Mouse (Mus musculus) embryonic facial prominence, embryonic 14.5 days (tissue): Measurements from ENCODE around the gene Sclt1. TPM values are rescaled to one million over a fixed set of nuclear protein-coding genes. Genes with fewer than 3 reads are reported as not detected.

Source experiments
- ATAC-seq: fragments of 200-750 bp; cut with Nextera tagmentation; 2 replicates; pipeline ENCODE4 v1.8.0; 2017; ENCODE audit warnings: low read depth, moderate number of reproducible peaks, moderate TSS enrichment
- DNase-seq: peaks from one replicate; pipeline ENCODE4 v3.0.0-alpha.2; 2015; ENCODE audit warnings: low spot score
- H3K27ac ChIP-seq: fragments of 300-500 bp; sonication (generic); replicated peaks from 2 replicates; pipeline ENCODE4 v1.5.1; 2014; ENCODE audit warnings: low read depth, mild to moderate bottlenecking, low read length, moderate library complexity
- H3K27me3 ChIP-seq: fragments of 300-500 bp; sonication (generic); replicated peaks from 2 replicates; pipeline ENCODE4 v1.6.1; 2014; ENCODE audit warnings: low read length; ENCODE audit not compliant: control insufficient read depth, insufficient read depth
- H3K36me3 ChIP-seq: fragments of 300-500 bp; sonication (generic); 2 replicates; pipeline ENCODE4 v1.6.1; 2014; ENCODE audit warnings: low read length, mixed read lengths; ENCODE audit not compliant: control insufficient read depth, insufficient read depth
- H3K4me1 ChIP-seq: fragments of 300-500 bp; sonication (generic); 2 replicates; pipeline ENCODE4 v1.6.1; 2014; ENCODE audit warnings: antibody characterized with exemption, low read length; ENCODE audit not compliant: control insufficient read depth, insufficient read depth
- H3K4me2 ChIP-seq: fragments of 300-500 bp; sonication (generic); 2 replicates; pipeline ENCODE4 v1.6.1; 2014; ENCODE audit warnings: low read depth, mild to moderate bottlenecking, low read length, moderate library complexity, mixed read lengths
- H3K4me3 ChIP-seq: fragments of 300-500 bp; sonication (generic); 2 replicates; pipeline ENCODE4 v1.5.1; 2014; ENCODE audit warnings: low read depth, mild to moderate bottlenecking, low read length
- H3K9ac ChIP-seq: fragments of 300-500 bp; sonication (generic); 2 replicates; pipeline ENCODE4 v1.6.1; 2014; ENCODE audit warnings: low read depth, mild to moderate bottlenecking, low read length, moderate library complexity, mixed read lengths
- H3K9me3 ChIP-seq: fragments of 300-500 bp; sonication (generic); 2 replicates; pipeline ENCODE4 v1.6.1; 2016; ENCODE audit warnings: low read length; ENCODE audit not compliant: control insufficient read depth
- WGBS: fragments of 180-500 bp; shearing (Covaris S2); extraction: QIAGEN DNeasy Blood & Tissue Kit; methylation state at CpG from one replicate; pipeline ENCODE4 v1.1.7; 2014; 5-methylcytosine and 5-hydroxymethylcytosine counted together
- polyA plus RNA-seq: library from polyadenylated mRNA; unstranded; fragments of >200 nt; fragmentation: Nextera tagmentation; extraction: Ambion mirVana; gene quantifications from 2 replicates; pipeline ENCODE4 v1.2.1, GENCODE M21; 2014

Gene Sclt1
- polyA plus RNA-seq, 1 experiment from 2014 or later: 17.5 TPM

DNA sequence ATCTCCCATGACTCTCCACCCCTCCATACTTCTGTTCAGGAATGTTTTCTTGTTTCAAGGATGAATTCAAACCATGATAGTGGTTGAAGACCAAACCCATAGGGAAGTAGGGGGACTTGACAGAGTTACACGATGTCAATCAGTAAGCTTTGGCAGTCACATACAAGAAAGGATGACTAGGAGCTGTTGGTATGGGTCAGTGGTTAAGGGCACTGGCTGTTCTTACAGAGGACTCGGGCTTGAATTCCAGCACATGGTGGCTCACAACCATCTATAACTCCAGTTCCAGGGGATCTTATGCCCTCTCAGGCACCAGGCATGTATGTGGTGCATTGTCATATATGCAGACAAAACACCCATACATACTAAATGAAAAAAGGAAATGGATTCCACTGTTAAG lies 165.1 kb downstream of the Sclt1 start:
- ATAC-seq: no peak
- DNase-seq: no peak
- no peaks in the 10 kb centered on the region for H3K36me3 ChIP-seq
- no peak overlapping the region for H3K27ac ChIP-seq
- no peaks in the 10 kb centered on the region for H3K27me3 ChIP-seq
- 92% methylated on average over 2 of the region's 2 CpGs for WGBS
- H3K9me3 ChIP-seq: no peaks in the 10 kb centered on the region
- no peaks in the 10 kb centered on the region for H3K4me1 ChIP-seq
- H3K4me2 ChIP-seq: no peak overlapping the region
- H3K9ac ChIP-seq: no peak overlapping the region
- H3K4me3 ChIP-seq: no peak overlapping the region

Other genes with a start within 250 kb of the Sclt1 start
- gene Jade1, start 186.8 kb downstream of the Sclt1 start, polyA plus RNA-seq: 16.1 and 16.4 TPM in 2 replicates
- gene D3Ertd751e, start 97 bp upstream of the Sclt1 start, polyA plus RNA-seq: 13.0 and 14.2 TPM in 2 replicates